Mouse (Mus musculus) C2C12 (cell line): ENCODE results near the gene Slc16a3.

Source experiments
- CEBPB ChIP-seq: IDR thresholded peaks from one replicate; pipeline ENCODE4 v1.6.1; 2011; ENCODE audit warnings: low read depth, mild to moderate bottlenecking, control low read depth, moderate library complexity
- CTCF ChIP-seq: IDR thresholded peaks from one replicate; pipeline ENCODE4 v1.5.1; 2011; ENCODE audit not compliant: control insufficient read depth, insufficient read depth, insufficient read length
- FOSL1 ChIP-seq: IDR thresholded peaks from one replicate; pipeline ENCODE4 v1.8.0; 2011; ENCODE audit warnings: mild to moderate bottlenecking, low read length; ENCODE audit not compliant: poor library complexity, insufficient read depth, severe bottlenecking
- MAX ChIP-seq: IDR thresholded peaks from one replicate; pipeline ENCODE4 v1.6.1; 2011; ENCODE audit warnings: mild to moderate bottlenecking, control low read depth
- MYOD1 ChIP-seq: IDR thresholded peaks from one replicate; pipeline ENCODE4 v1.6.1; 2011; ENCODE audit warnings: low read depth; ENCODE audit not compliant: control insufficient read depth, insufficient read length
- MYOG ChIP-seq: IDR thresholded peaks from one replicate; pipeline ENCODE4 v1.6.1; 2011; ENCODE audit not compliant: control insufficient read depth, insufficient read length; ENCODE audit errors: extremely low read depth
- USF1 ChIP-seq: IDR thresholded peaks from one replicate; pipeline ENCODE4 v1.6.1; 2011; ENCODE audit warnings: low read depth, mild to moderate bottlenecking, control low read depth, moderate library complexity

GRCm38 (mm10) chr11:120957052-120957451 lies 8.8 kb downstream of the Slc16a3 start:
- TF ChIP-seq CTCF (no peak), MYOG (no peak), MAX (no peak), CEBPB (no peak), MYOD1 (no peak), USF1 (no peak), FOSL1 (no peak)
